Mouse (Mus musculus): Measurements from ENCODE around the gene Gtf3c5. TPM values are rescaled to one million over a fixed set of nuclear protein-coding genes. Genes with fewer than 3 reads are reported as not detected.

Gtf3c5 gene
- total and polyA plus RNA-seq, 3 experiments: 22.5 to 50.2 TPM; not detected in 1

DNA sequence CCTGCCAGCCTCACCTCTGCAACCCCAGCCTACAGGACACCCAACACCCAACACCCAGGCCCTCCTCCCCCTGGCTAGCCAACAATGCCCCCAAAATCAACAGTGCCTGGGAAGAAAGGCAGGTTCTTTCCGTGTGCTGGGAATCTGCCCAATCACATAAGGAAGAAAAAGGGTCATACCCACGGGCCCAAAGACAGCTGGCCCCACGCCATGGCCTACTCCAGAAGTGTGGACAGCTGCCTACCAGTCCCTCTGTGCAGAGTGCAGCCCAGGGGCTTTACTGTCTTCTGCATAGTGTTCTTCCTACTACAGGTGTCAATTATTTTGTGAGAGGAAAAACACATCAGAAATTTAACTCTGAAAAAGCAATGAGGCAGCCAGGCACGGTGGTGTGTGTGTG lies 8.2 kb downstream of the Gtf3c5 start:
- Histone ChIP-seq H3K79me2 (ENCODE audit: control insufficient read depth, insufficient read depth, low read length, poor library complexity) (no peaks in the 10 kb centered on the region), H3K9ac (ENCODE audit: control insufficient read depth, low read depth, low read length, poor library complexity, severe bottlenecking) (no peak overlapping the region), H3K4me3 (ENCODE audit: control insufficient read depth in 1 of 2, insufficient read depth in 1 of 2, low read depth in 2 of 2, low read length in 2 of 2) (no peak overlapping the region), H3K9me3 (replicated peaks; ENCODE audit: insufficient read depth, low read length) (no peaks in the 10 kb centered on the region), H3K36me3 (ENCODE audit: control insufficient read depth in 1 of 2, insufficient read depth in 2 of 2, low read length in 2 of 2) (peaks cover 0 to 9% of the 10 kb centered on the region in 2 experiments; a peak in 1 of 4 replicates), H3K27ac (ENCODE audit: control insufficient read depth, low read depth, low read length) (no peak overlapping the region), H3K4me1 (ENCODE audit: control insufficient read depth in 1 of 2, insufficient read depth in 2 of 2, low read length in 2 of 2) (no peaks in the 10 kb centered on the region), H3K27me3 (ENCODE audit: control insufficient read depth in 1 of 2, insufficient read depth in 2 of 2, low read length in 2 of 2) (no peaks in the 10 kb centered on the region)
- DNase-seq (ENCODE audit: low read depth, low spot score): no peak
- TF ChIP-seq TBP (IDR thresholded peaks at IDR 0.05; ENCODE audit: low read depth, low read length): no peak
- no peak for TF ChIP-seq BHLHE40 (IDR thresholded peaks at IDR 0.05; ENCODE audit: borderline replicate concordance, low read depth, low read length)
- no peak for TF ChIP-seq GATA1 (IDR thresholded peaks at IDR 0.05; ENCODE audit: low read depth, low read length)
- no peak for TF ChIP-seq UBTF (IDR thresholded peaks at IDR 0.05; ENCODE audit: borderline replicate concordance, insufficient read depth, low read depth, low read length)
- no peak for TF ChIP-seq NELFE (IDR thresholded peaks at IDR 0.05; ENCODE audit: low read depth, low read length)
- no peak for TF ChIP-seq MAFK (IDR thresholded peaks at IDR 0.05; ENCODE audit: borderline replicate concordance, low read depth, low read length)
- TF ChIP-seq EP300 (IDR thresholded peaks at IDR 0.05; ENCODE audit: low read depth in 1 of 2, low read length in 2 of 2): no peak
- TF ChIP-seq ELF1 (IDR thresholded peaks at IDR 0.05; ENCODE audit: low read depth, low read length): no peak
- TF ChIP-seq HCFC1 (IDR thresholded peaks at IDR 0.05; ENCODE audit: low read depth, low read length): no peak
- no peak for TF ChIP-seq MYC (IDR thresholded peaks at IDR 0.05; ENCODE audit: low read depth, low read length)
- TF ChIP-seq POLR2AphosphoS5 (IDR thresholded peaks at IDR 0.05; ENCODE audit: borderline replicate concordance, low read depth, low read length): no peak

DNA sequence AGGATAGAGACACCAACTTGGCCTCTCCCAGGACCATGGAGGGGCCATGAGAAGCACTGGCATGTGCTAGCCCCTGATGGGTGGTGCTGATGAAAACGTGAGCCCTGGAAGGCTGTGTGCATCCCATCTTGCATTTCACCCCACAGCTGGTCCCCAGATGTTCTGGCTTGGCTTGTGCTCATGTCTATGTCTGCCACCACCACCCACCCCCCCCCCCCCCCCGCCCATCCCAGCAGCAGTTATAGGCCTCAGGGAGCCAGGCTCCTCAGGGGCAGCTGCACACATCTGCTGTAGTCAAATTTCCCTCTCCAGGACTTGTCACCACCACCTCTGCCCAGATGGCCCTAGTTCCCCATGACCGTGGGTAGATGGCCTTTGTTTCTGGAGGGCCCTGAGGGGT lies 13.6 kb downstream of the Gtf3c5 start:
- no peak for DNase-seq (ENCODE audit: low read depth, low spot score)
- peaks cover 0 to 7% of the 10 kb centered on the region in 2 experiments; a peak in 2 of 4 replicates for H3K36me3 ChIP-seq (ENCODE audit: control insufficient read depth in 1 of 2, insufficient read depth in 2 of 2, low read length in 2 of 2)
- no peaks in the 10 kb centered on the region for H3K27me3 ChIP-seq (ENCODE audit: control insufficient read depth in 1 of 2, insufficient read depth in 2 of 2, low read length in 2 of 2)
- no peaks in the 10 kb centered on the region for H3K4me1 ChIP-seq (ENCODE audit: control insufficient read depth in 1 of 2, insufficient read depth in 2 of 2, low read length in 2 of 2)
- no peaks in the 10 kb centered on the region for H3K9me3 ChIP-seq (replicated peaks; ENCODE audit: insufficient read depth, low read length)
- TF ChIP-seq TCF12 (IDR thresholded peaks at IDR 0.05; ENCODE audit: low read depth, low read length) (no peak), POLR2A (IDR thresholded peaks at IDR 0.05; ENCODE audit: control insufficient read depth in 1 of 2, insufficient read depth in 1 of 2, low read depth in 1 of 2, low read length in 2 of 2, poor library complexity in 1 of 2) (no peak), MAX (IDR thresholded peaks at IDR 0.05; ENCODE audit: low read length) (no peak)
- no peak overlapping the region for H3K27ac ChIP-seq (ENCODE audit: control insufficient read depth, low read depth, low read length)
- no peak overlapping the region for H3K9ac ChIP-seq (ENCODE audit: control insufficient read depth, low read depth, low read length, poor library complexity, severe bottlenecking)
- no peaks in the 10 kb centered on the region for H3K79me2 ChIP-seq (ENCODE audit: control insufficient read depth, insufficient read depth, low read length, poor library complexity)
- H3K4me3 ChIP-seq (ENCODE audit: control insufficient read depth in 1 of 2, insufficient read depth in 1 of 2, low read depth in 2 of 2, low read length in 2 of 2): no peak overlapping the region

DNA sequence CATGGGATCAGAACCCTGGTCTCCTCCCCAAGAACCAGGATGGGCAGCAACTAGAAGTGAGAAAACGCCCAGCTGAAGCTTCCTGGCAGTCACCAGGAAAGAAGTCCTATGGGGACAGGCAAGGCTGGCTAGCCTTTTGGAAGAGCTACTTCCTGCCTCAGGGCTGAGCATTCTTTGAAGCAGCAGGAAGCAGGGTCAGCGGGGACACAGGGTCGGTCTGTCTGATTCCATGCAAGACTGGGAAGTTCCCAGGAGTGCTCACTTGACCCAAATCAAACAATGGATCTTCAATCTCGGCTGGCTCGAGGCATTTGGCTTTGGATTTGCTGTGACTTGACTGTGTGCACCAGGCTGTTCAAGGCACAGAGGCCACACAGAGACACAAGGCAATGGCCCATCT lies 17.0 kb downstream of the Gtf3c5 start:
- Histone ChIP-seq H3K36me3 (ENCODE audit: control insufficient read depth in 1 of 2, insufficient read depth in 2 of 2, low read length in 2 of 2) (peaks cover 0 to 2% of the 10 kb centered on the region in 2 experiments; a peak in 2 of 4 replicates), H3K79me2 (ENCODE audit: control insufficient read depth, insufficient read depth, low read length, poor library complexity) (no peaks in the 10 kb centered on the region), H3K9me3 (replicated peaks; ENCODE audit: insufficient read depth, low read length) (no peaks in the 10 kb centered on the region), H3K27ac (ENCODE audit: control insufficient read depth, low read depth, low read length) (no peak overlapping the region), H3K27me3 (ENCODE audit: control insufficient read depth in 1 of 2, insufficient read depth in 2 of 2, low read length in 2 of 2) (no peaks in the 10 kb centered on the region), H3K4me1 (ENCODE audit: control insufficient read depth in 1 of 2, insufficient read depth in 2 of 2, low read length in 2 of 2) (no peaks in the 10 kb centered on the region), H3K9ac (ENCODE audit: control insufficient read depth, low read depth, low read length, poor library complexity, severe bottlenecking) (no peak overlapping the region), H3K4me3 (ENCODE audit: control insufficient read depth in 1 of 2, insufficient read depth in 1 of 2, low read depth in 2 of 2, low read length in 2 of 2) (no peak overlapping the region)
- TF ChIP-seq NRF1 (IDR thresholded peaks at IDR 0.05; ENCODE audit: insufficient read depth, low read depth, low read length, poor library complexity, severe bottlenecking) (no peak), POLR2AphosphoS5 (IDR thresholded peaks at IDR 0.05; ENCODE audit: borderline replicate concordance, low read depth, low read length) (no peak), ZKSCAN1 (IDR thresholded peaks at IDR 0.05; ENCODE audit: low read depth, low read length) (no peak)
- no peak for DNase-seq (ENCODE audit: low read depth, low spot score)

All from MEL (cell line).